Mouse (Mus musculus) megakaryocyte, embryonic 14.5 days (primary cell): ENCODE results near the gene Usp12. TPM values are rescaled to one million over a fixed set of nuclear protein-coding genes. Genes with fewer than 3 reads are reported as not detected.
"Not testable (repeated sequence)": the region's sequence is repeated elsewhere in the genome, so short reads cannot be mapped to it uniquely, and the experiment has no call there.

Experiments used
- H3K27me3 ChIP-seq: replicated peaks from 2 replicates; pipeline ENCODE3; 2012; ENCODE audit warnings: inconsistent platforms
- H3K36me3 ChIP-seq: replicated peaks from 2 replicates; pipeline ENCODE3; 2012; ENCODE audit warnings: low read length, inconsistent platforms, mixed read lengths
- H3K4me1 ChIP-seq: 2 replicates; pipeline ENCODE4 v1.6.1; 2012; ENCODE audit warnings: inconsistent platforms
- H3K4me3 ChIP-seq: replicated peaks from 2 replicates; pipeline ENCODE3; 2012; ENCODE audit warnings: moderate library complexity, mild to moderate bottlenecking, inconsistent platforms
- H3K9me3 ChIP-seq: 2 replicates; pipeline ENCODE4 v1.6.1; 2012; ENCODE audit warnings: inconsistent platforms
- FLI1 ChIP-seq: IDR thresholded peaks from 2 replicates; pipeline ENCODE4 v1.6.1; 2012; ENCODE audit warnings: low read length, inconsistent platforms, mixed read lengths
- GATA1 ChIP-seq: IDR thresholded peaks from 3 replicates; pipeline ENCODE4 v1.6.1; 2012; ENCODE audit warnings: mixed read lengths, low read length, inconsistent platforms, borderline replicate concordance
- polyA plus RNA-seq: library from polyadenylated mRNA; stranded (reverse); fragments of >175 nt; gene quantifications from 2 replicates; pipeline ENCODE4 v1.2.3, GENCODE M21; 2012; ENCODE audit warnings: low replicate concordance; ENCODE audit not compliant: insufficient read depth

Gene Usp12
- polyA plus RNA-seq, 1 experiment = 3.6 TPM

GRCm38 (mm10) chr5:146753181-146753580 lies 41.6 kb downstream of the Usp12 start:
- H3K9me3 ChIP-seq = no peaks in the 10 kb centered on the region
- H3K4me1 ChIP-seq = peaks cover 34% of the 10 kb centered on the region
- no peak for TF ChIP-seq FLI1
- no peak for TF ChIP-seq GATA1
- H3K36me3 ChIP-seq = peaks cover 96% of the 10 kb centered on the region
- no peak overlapping the region for H3K4me3 ChIP-seq
- no peaks in the 10 kb centered on the region for H3K27me3 ChIP-seq

DNA sequence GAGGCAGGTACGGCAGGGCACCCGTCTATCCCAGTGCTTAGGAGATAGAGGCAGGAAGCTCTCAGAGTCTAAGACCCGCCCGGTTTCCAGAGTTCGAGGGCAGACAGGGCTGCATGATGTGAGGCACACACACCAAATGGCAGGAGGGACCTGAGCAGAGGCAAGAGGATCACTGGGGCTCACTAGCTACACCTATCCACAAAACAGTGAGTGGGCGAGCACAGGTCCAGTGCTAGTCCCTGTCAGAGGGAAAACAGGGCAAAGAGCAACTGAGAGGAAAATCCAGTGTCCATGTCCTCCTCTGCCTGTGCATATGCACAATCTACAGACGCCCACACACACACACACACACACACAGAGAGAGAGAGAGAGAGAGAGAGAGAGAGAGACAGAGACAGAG lies 43.8 kb downstream of the Usp12 start:
- TF ChIP-seq GATA1 (no peak), FLI1 (no peak)
- peaks cover 76% of the 10 kb centered on the region for H3K36me3 ChIP-seq
- H3K4me1 ChIP-seq = peaks cover 18% of the 10 kb centered on the region
- no peak overlapping the region for H3K4me3 ChIP-seq
- no peaks in the 10 kb centered on the region for H3K27me3 ChIP-seq
- H3K9me3 ChIP-seq = no peaks in the 10 kb centered on the region

DNA sequence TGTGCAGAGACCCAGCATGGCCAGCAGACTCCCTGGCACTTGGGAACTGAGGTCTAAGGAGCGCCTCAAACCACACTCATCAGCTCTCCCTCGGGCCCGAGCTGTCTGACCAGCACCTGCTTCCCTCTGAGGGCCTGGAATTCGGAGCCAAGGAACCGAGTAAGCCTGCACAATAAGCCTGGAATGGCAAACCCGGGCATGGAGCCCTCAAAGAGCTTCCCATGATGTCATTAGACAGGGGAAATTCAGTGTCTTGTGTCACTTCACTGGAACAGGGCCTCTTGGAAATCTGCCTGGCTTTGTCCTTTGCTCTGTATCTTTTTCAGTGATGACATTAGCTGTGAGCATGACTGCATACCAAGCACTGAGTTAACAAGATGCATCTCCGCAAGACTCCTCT lies 44.5 kb downstream of the Usp12 start:
- Histone ChIP-seq H3K4me3 (no peak overlapping the region), H3K4me1 (peaks cover 18% of the 10 kb centered on the region), H3K36me3 (peaks cover 70% of the 10 kb centered on the region), H3K9me3 (no peaks in the 10 kb centered on the region), H3K27me3 (no peaks in the 10 kb centered on the region)
- TF ChIP-seq GATA1 = no peak
- TF ChIP-seq FLI1 = no peak

DNA sequence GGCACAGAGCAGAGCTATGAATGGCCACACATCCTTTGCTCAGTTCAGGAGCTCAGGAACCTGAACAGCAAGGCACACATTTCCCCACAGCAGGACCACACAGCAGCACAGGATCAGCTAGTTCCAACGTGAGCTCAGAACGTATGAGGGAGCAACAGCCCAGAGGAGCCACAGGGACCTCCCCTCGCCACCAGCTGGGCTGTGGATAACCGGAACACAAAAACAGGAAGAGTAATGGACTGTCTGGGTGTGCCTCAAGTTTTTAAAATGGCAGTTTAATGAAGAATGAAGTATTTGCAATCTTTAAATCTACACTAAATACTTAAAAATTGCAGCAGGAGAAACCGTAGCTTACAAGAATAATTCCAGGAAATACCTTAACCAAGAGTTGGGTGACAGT lies 44.9 kb downstream of the Usp12 start:
- TF ChIP-seq FLI1 (no peak), GATA1 (no peak)
- H3K36me3 ChIP-seq = peaks cover 66% of the 10 kb centered on the region

DNA sequence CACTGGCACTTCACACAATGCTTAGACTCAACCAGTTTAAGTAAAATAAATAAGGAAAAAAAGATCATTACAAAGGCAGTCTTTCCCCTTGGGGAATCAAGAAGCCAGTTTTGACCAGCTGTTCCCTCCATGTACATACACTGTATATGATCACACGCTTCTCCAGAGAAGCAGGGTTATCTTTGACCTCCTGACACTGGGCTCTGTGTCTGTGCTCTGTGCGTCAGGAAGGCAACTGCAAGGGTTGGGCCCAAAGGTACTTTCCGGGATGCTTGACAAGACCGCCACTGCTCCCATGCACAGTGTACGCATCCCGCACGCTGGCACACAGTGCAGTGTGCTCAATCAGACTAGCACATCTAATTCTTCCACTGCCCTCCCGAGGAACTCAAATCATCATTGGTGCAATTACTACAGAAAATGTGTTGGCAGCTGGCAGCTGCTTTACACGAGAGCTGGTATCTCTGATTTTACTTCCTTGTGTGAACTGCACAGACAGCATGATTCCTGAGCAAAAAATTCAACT lies 57.8 kb downstream of the Usp12 start:
- Histone ChIP-seq H3K9me3 (no peaks in the 10 kb centered on the region), H3K27me3 (no peaks in the 10 kb centered on the region), H3K4me1 (peaks cover 4% of the 10 kb centered on the region; the same call in 1 of the 2 replicates), H3K36me3 (peaks cover 80% of the 10 kb centered on the region), H3K4me3 (no peak overlapping the region)
- TF ChIP-seq GATA1 (no peak), FLI1 (no peak)

More for the DNA sequence above, 44.9 kb downstream of the Usp12 start:
- Histone ChIP-seq H3K9me3 (no peaks in the 10 kb centered on the region), H3K4me3 (no peak overlapping the region), H3K27me3 (no peaks in the 10 kb centered on the region), H3K4me1 (peaks cover 18% of the 10 kb centered on the region)

GRCm38 (mm10) chr5:146736348-146736747 lies 58.5 kb downstream of the Usp12 start:
- Histone ChIP-seq H3K27me3 (no peaks in the 10 kb centered on the region), H3K4me3 (no peak overlapping the region), H3K4me1 (peaks cover 4% of the 10 kb centered on the region; the same call in 1 of the 2 replicates), H3K9me3 (no peaks in the 10 kb centered on the region), H3K36me3 (peaks cover 80% of the 10 kb centered on the region)
- TF ChIP-seq FLI1 (no peak), GATA1 (no peak)

DNA sequence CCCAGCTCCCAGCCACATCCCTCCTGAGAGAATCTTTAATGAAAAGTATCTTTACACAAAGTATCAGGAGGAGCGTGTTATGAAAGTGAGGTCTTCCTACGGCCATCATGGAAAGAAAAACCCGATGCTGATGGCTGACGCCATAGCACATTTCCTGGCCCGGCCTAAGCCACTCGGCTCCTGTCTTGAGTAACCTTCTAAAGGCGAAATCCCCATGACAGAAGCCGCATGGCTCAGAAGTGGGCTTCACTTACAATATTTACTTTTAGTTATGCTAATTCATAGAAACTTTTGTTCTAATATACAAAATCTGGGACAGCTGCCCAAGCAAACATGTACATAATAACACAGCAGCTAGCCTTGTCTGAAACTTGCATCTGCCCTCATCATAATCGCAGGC lies 59.8 kb downstream of the Usp12 start:
- not testable (repeated sequence) for H3K9me3 ChIP-seq, H3K4me1 ChIP-seq, H3K27me3 ChIP-seq, H3K4me3 ChIP-seq
- peaks cover 68% of the 10 kb centered on the region for H3K36me3 ChIP-seq

- no peak for TF ChIP-seq GATA1
- TF ChIP-seq FLI1 = no peak
- H3K9me3 ChIP-seq = no peaks in the 10 kb centered on the region
- H3K27me3 ChIP-seq = no peaks in the 10 kb centered on the region
- peaks cover 58% of the 10 kb centered on the region for H3K36me3 ChIP-seq
- H3K4me3 ChIP-seq = no peak overlapping the region
- peaks cover 4% of the 10 kb centered on the region; the same call in 1 of the 2 replicates for H3K4me1 ChIP-seq
Observed at GRCm38 (mm10) chr5:146733888-146734640, 60.7 kb downstream of the Usp12 start.

GRCm38 (mm10) chr5:146733372-146733771 lies 61.4 kb downstream of the Usp12 start:
- Histone ChIP-seq H3K27me3 (no peaks in the 10 kb centered on the region), H3K4me1 (peaks cover 4% of the 10 kb centered on the region; the same call in 1 of the 2 replicates), H3K4me3 (no peak overlapping the region), H3K36me3 (peaks cover 51% of the 10 kb centered on the region), H3K9me3 (peaks cover under 1% of the 10 kb centered on the region; the same call in 1 of the 2 replicates)
- no peak for TF ChIP-seq GATA1
- TF ChIP-seq FLI1 = no peak

- Histone ChIP-seq H3K36me3 (peaks cover 2% of the 10 kb centered on the region), H3K9me3 (peaks cover 17% of the 10 kb centered on the region), H3K27me3 (peaks cover 7% of the 10 kb centered on the region), H3K4me1 (peaks cover 4% of the 10 kb centered on the region; the same call in 1 of the 2 replicates), H3K4me3 (no peak overlapping the region)
- TF ChIP-seq GATA1 = no peak
- TF ChIP-seq FLI1 = no peak
Observed at GRCm38 (mm10) chr5:146727006-146727405, 67.8 kb downstream of the Usp12 start.

GRCm38 (mm10) chr5:146724956-146725355 lies 69.8 kb downstream of the Usp12 start:
- Histone ChIP-seq H3K36me3 (no peaks in the 10 kb centered on the region), H3K4me3 (no peak overlapping the region), H3K9me3 (peaks cover 19% of the 10 kb centered on the region), H3K4me1 (peaks cover 4% of the 10 kb centered on the region; the same call in 1 of the 2 replicates), H3K27me3 (peaks cover 7% of the 10 kb centered on the region)
- TF ChIP-seq GATA1 = no peak
- no peak for TF ChIP-seq FLI1
